Mouse (Mus musculus) liver, embryonic 15.5 days (tissue): ENCODE data around the gene Pctp. TPM values are rescaled to one million over a fixed set of nuclear protein-coding genes. Genes with fewer than 3 reads are reported as not detected.

Experiments used
- ATAC-seq: fragments of 200-750 bp; cut with Nextera tagmentation; 2 replicates; pipeline ENCODE4 v1.8.0; 2017; ENCODE audit warnings: moderate number of reproducible peaks, mild to moderate bottlenecking, moderate library complexity; ENCODE audit not compliant: insufficient read depth
- H3K27ac ChIP-seq: fragments of 300-500 bp; sonication (generic); replicated peaks from 2 replicates; pipeline ENCODE4 v1.5.1; 2015; ENCODE audit warnings: mild to moderate bottlenecking, inconsistent platforms
- H3K27me3 ChIP-seq: fragments of 300-500 bp; sonication (generic); 2 replicates; pipeline ENCODE4 v1.6.1; 2015; ENCODE audit warnings: mild to moderate bottlenecking, inconsistent platforms
- H3K36me3 ChIP-seq: fragments of 300-500 bp; sonication (generic); replicated peaks from 2 replicates; pipeline ENCODE4 v1.6.1; 2015; ENCODE audit warnings: moderate library complexity, mild to moderate bottlenecking, inconsistent platforms
- H3K4me1 ChIP-seq: fragments of 300-500 bp; sonication (generic); replicated peaks from 2 replicates; pipeline ENCODE4 v1.6.1; 2015; ENCODE audit warnings: inconsistent platforms
- H3K4me2 ChIP-seq: fragments of 300-500 bp; sonication (generic); 2 replicates; pipeline ENCODE4 v1.6.1; 2015; ENCODE audit warnings: moderate library complexity, mild to moderate bottlenecking, inconsistent platforms
- H3K4me3 ChIP-seq: fragments of 300-500 bp; sonication (generic); replicated peaks from 2 replicates; pipeline ENCODE4 v1.5.1; 2015; ENCODE audit warnings: mild to moderate bottlenecking, inconsistent platforms
- H3K9ac ChIP-seq: fragments of 300-500 bp; sonication (generic); 2 replicates; pipeline ENCODE4 v1.6.1; 2015; ENCODE audit warnings: moderate library complexity, mild to moderate bottlenecking, inconsistent platforms
- H3K9me3 ChIP-seq: fragments of 300-500 bp; sonication (generic); replicated peaks from 2 replicates; pipeline ENCODE4 v1.6.1; 2016; ENCODE audit warnings: inconsistent platforms
- WGBS: fragments of 180-500 bp; shearing (Covaris S2); methylation state at CpG from one replicate; pipeline ENCODE4 v1.1.7; 2015; ENCODE audit warnings: mixed read lengths; ENCODE audit not compliant: insufficient replicate concordance; 5-methylcytosine and 5-hydroxymethylcytosine counted together
- polyA plus RNA-seq: library from polyadenylated mRNA; unstranded; fragments of >200 nt; fragmentation: Nextera tagmentation; extraction: Ambion mirVana; gene quantifications from 2 replicates; pipeline ENCODE4 v1.2.1, GENCODE M21; 2015

Pctp gene
- polyA plus RNA-seq, result 13.6 and 15.1 TPM in 2 replicates

- H3K9me3 ChIP-seq, result no peaks in the 10 kb centered on the region
- no peaks in the 10 kb centered on the region for H3K36me3 ChIP-seq
- H3K9ac ChIP-seq, result peak within 1 kb of the TSS; percentile 55
- 5% methylated on average over 35 of the region's 35 CpGs for WGBS
- peak within 1 kb of the TSS; percentile 86 for H3K4me2 ChIP-seq
- ATAC-seq, result peak; percentile 96
- H3K27ac ChIP-seq, result 0 out of 2 replicates have a peak within 1 kb of the TSS, but pooled peaks have one; percentile 25
- H3K4me1 ChIP-seq, result peaks cover 17% of the 10 kb centered on the region
- no peaks in the 10 kb centered on the region for H3K27me3 ChIP-seq
- peak within 1 kb of the TSS; percentile 65 for H3K4me3 ChIP-seq
Observed at GRCm38 (mm10) chr11:90002231-90002986, at the start of gene Pctp. Pctp (minus strand) TSS chr11:90002894.

GRCm38 (mm10) chr11:90050016-90050415, 47.3 kb upstream of the Pctp start:
- H3K27ac ChIP-seq, result no peak overlapping the region
- H3K36me3 ChIP-seq, result no peaks in the 10 kb centered on the region
- H3K4me3 ChIP-seq, result no peak overlapping the region
- H3K4me1 ChIP-seq, result no peaks in the 10 kb centered on the region
- ATAC-seq, result no peak
- H3K27me3 ChIP-seq, result no peaks in the 10 kb centered on the region
- no peak overlapping the region for H3K4me2 ChIP-seq
- no peaks in the 10 kb centered on the region for H3K9me3 ChIP-seq
- WGBS, result 68% methylated on average over 7 of the region's 7 CpGs
- H3K9ac ChIP-seq, result no peak overlapping the region

- H3K27me3 ChIP-seq, result no peaks in the 10 kb centered on the region
- no peak for ATAC-seq
- H3K9ac ChIP-seq, result no peak overlapping the region
- no peaks in the 10 kb centered on the region for H3K36me3 ChIP-seq
- no peak overlapping the region for H3K4me3 ChIP-seq
- H3K4me2 ChIP-seq, result no peak overlapping the region
- H3K4me1 ChIP-seq, result no peaks in the 10 kb centered on the region
- no peaks in the 10 kb centered on the region for H3K9me3 ChIP-seq
- no peak overlapping the region for H3K27ac ChIP-seq
- 69% methylated on average over 9 of the region's 9 CpGs for WGBS
Observed at GRCm38 (mm10) chr11:90047271-90047670, 44.6 kb upstream of the Pctp start.

- H3K27me3 ChIP-seq, result no peaks in the 10 kb centered on the region
- H3K36me3 ChIP-seq, result no peaks in the 10 kb centered on the region
- H3K9ac ChIP-seq, result no peak overlapping the region
- no peak for ATAC-seq
- WGBS, result 32% methylated on average over 7 of the region's 7 CpGs
- H3K9me3 ChIP-seq, result no peaks in the 10 kb centered on the region
- H3K4me3 ChIP-seq, result no peak overlapping the region
- H3K4me2 ChIP-seq, result no peak overlapping the region
- H3K27ac ChIP-seq, result no peak overlapping the region
- H3K4me1 ChIP-seq, result no peaks in the 10 kb centered on the region
Observed at GRCm38 (mm10) chr11:90046211-90046610, 43.5 kb upstream of the Pctp start.

DNA sequence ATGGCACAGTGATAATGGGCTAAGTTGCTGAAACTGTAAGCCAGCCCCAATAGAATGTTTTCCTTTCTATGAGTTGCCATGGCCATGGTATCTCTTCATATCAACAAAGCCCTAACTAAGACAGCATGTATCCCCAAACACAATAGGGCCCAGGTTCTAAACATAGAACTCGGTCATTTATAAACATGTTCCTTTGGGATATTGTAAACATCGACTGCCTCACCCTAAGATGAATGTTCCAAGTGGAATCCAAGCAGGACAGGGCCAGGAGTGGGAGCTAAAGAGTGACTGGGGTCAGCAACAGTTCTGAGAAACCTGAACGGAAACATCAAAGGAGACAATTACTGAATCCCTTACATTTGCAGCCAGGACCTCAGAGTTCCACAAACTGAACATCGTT, 41.8 kb upstream of the Pctp start:
- Histone ChIP-seq H3K9me3 (no peaks in the 10 kb centered on the region), H3K4me2 (no peak overlapping the region), H3K9ac (no peak overlapping the region), H3K4me1 (no peaks in the 10 kb centered on the region), H3K27ac (no peak overlapping the region), H3K4me3 (no peak overlapping the region), H3K36me3 (no peaks in the 10 kb centered on the region), H3K27me3 (no peaks in the 10 kb centered on the region)
- 63% methylated on average over 4 of the region's 4 CpGs for WGBS
- ATAC-seq, result no peak

GRCm38 (mm10) chr11:90038022-90038421, 35.3 kb upstream of the Pctp start:
- no peak for ATAC-seq
- H3K4me2 ChIP-seq, result no peak overlapping the region
- WGBS, result 25% methylated on average over 5 of the region's 5 CpGs
- no peaks in the 10 kb centered on the region for H3K36me3 ChIP-seq
- no peak overlapping the region for H3K4me3 ChIP-seq
- no peak overlapping the region for H3K27ac ChIP-seq
- no peaks in the 10 kb centered on the region for H3K9me3 ChIP-seq
- H3K9ac ChIP-seq, result no peak overlapping the region
- H3K4me1 ChIP-seq, result no peaks in the 10 kb centered on the region
- H3K27me3 ChIP-seq, result peaks cover 3% of the 10 kb centered on the region; the same call in 1 of the 2 replicates

DNA sequence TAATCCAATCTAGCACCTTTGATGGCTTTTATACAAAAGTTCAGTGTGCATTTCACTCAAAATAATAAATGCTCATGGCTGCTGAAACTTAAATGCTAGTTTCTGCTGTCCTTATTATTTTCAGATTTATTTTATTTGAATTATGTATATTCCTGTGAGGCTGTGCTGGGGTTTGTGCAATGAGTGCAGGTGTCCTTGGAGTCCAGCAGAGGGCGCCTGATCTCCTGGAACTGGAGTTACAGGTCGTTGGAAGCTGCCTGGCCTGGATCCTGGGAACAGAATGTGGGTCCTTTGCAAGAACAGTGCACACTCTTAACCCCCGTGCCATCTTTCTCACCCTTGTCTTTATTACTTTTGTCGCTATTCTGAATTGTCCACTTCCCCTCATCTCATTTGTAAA, 33.7 kb upstream of the Pctp start:
- H3K4me3 ChIP-seq, result no peak overlapping the region
- no peak overlapping the region for H3K4me2 ChIP-seq
- no peak for ATAC-seq
- H3K27ac ChIP-seq, result no peak overlapping the region
- H3K27me3 ChIP-seq, result peaks cover 18% of the 10 kb centered on the region
- H3K36me3 ChIP-seq, result no peaks in the 10 kb centered on the region
- H3K9ac ChIP-seq, result no peak overlapping the region
- WGBS, result 62% methylated on average over 4 of the region's 4 CpGs
- no peaks in the 10 kb centered on the region for H3K4me1 ChIP-seq
- no peaks in the 10 kb centered on the region for H3K9me3 ChIP-seq

DNA sequence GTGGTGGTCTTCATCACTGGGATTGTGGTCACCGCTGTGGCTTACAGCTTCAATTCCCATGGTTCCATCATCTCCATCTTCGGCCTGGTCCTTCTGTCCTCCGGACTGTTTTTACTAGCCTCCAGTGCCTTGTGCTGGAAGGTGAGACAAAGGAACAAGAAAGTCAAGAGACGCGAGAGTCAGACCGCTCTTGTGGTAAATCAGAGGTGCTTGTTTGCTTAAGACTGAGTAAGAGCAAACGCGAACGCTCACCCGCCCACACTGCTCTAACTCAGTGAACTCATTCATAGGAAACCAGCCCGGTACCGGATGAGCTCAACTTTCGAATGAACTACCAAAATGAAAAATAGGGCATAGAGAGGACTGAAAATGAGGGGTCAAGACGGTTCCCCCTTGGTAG, 32.8 kb upstream of the Pctp start:
- Histone ChIP-seq H3K4me1 (no peaks in the 10 kb centered on the region), H3K4me3 (no peak overlapping the region), H3K4me2 (no peak overlapping the region), H3K27ac (no peak overlapping the region), H3K9me3 (no peaks in the 10 kb centered on the region), H3K36me3 (no peaks in the 10 kb centered on the region), H3K27me3 (peaks cover 27% of the 10 kb centered on the region), H3K9ac (no peak overlapping the region)
- ATAC-seq, result no peak
- WGBS, result 68% methylated on average over 14 of the region's 14 CpGs

- no peak overlapping the region for H3K4me2 ChIP-seq
- no peaks in the 10 kb centered on the region for H3K9me3 ChIP-seq
- no peak overlapping the region for H3K9ac ChIP-seq
- no peaks in the 10 kb centered on the region for H3K36me3 ChIP-seq
- no peak overlapping the region for H3K27ac ChIP-seq
- WGBS, result 67% methylated on average over 12 of the region's 12 CpGs
- no peak for ATAC-seq
- H3K4me3 ChIP-seq, result no peak overlapping the region
- H3K4me1 ChIP-seq, result no peaks in the 10 kb centered on the region
- peaks cover 35% of the 10 kb centered on the region for H3K27me3 ChIP-seq
Observed at GRCm38 (mm10) chr11:90034646-90035045, 32.0 kb upstream of the Pctp start.

DNA sequence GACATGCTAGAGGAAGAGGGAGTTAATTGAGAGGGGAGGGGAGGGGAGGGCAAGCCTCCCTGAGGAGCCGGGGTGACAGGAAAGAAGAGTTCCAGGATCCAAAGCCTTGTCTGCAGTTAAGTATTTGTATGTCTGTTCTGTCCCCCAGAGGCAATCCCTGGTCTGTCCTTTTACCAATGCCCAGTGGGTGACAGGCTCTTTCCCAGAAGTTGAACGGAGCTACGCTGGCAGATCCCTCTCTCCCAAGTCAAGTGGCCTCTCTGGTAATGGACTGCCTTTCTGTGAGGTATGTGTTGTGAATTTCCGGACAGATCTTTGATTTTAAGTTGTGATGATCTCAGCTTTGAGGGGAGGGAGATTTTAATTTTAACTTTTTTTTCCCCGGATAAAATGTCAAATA, 30.7 kb upstream of the Pctp start:
- no peak overlapping the region for H3K4me3 ChIP-seq

GRCm38 (mm10) chr11:90032807-90033206, 30.1 kb upstream of the Pctp start:
- no peak for ATAC-seq
- Histone ChIP-seq H3K9me3 (no peaks in the 10 kb centered on the region), H3K27ac (no peak overlapping the region), H3K36me3 (no peaks in the 10 kb centered on the region), H3K4me3 (no peak overlapping the region), H3K4me1 (no peaks in the 10 kb centered on the region), H3K9ac (no peak overlapping the region), H3K27me3 (peaks cover 39% of the 10 kb centered on the region), H3K4me2 (no peak overlapping the region)
- WGBS, result 14% methylated on average over 8 of the region's 8 CpGs

More for the DNA sequence above, 30.7 kb upstream of the Pctp start:
- H3K9ac ChIP-seq, result no peak overlapping the region
- H3K4me2 ChIP-seq, result no peak overlapping the region
- H3K27me3 ChIP-seq, result peaks cover 39% of the 10 kb centered on the region
- no peaks in the 10 kb centered on the region for H3K4me1 ChIP-seq
- 47% methylated on average over 5 of the region's 5 CpGs for WGBS
- no peaks in the 10 kb centered on the region for H3K36me3 ChIP-seq
- ATAC-seq, result no peak
- no peak overlapping the region for H3K27ac ChIP-seq
- no peaks in the 10 kb centered on the region for H3K9me3 ChIP-seq

DNA sequence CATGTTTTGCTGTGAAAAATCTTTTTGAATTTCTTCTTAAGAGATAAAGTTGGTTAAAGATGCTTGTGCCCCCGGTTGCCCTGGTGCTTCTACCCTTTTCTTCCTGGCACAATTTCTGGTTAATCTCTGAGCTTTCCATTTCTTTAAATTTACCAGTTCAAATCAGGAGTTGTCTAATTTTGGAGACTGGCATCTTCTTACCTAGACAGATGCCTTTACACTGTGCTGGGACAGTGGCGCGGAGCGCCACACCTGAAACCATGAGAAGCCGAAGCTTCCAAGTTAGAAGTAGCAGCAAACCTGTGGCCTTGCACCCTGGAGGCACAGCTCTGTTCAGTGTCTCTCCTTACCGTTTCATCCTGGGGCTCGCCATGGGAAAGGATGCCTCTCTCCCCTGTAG, 28.4 kb upstream of the Pctp start:
- H3K9ac ChIP-seq, result no peak overlapping the region
- peak overlapping the region; percentile 42; the same call in 1 of the 2 replicates for H3K4me2 ChIP-seq
- H3K27ac ChIP-seq, result no peak overlapping the region
- H3K36me3 ChIP-seq, result no peaks in the 10 kb centered on the region
- no peak for ATAC-seq
- WGBS, result 46% methylated on average over 7 of the region's 7 CpGs
- H3K27me3 ChIP-seq, result peaks cover 39% of the 10 kb centered on the region
- no peaks in the 10 kb centered on the region for H3K9me3 ChIP-seq
- H3K4me1 ChIP-seq, result peaks cover 3% of the 10 kb centered on the region; the same call in 1 of the 2 replicates
- no peak overlapping the region for H3K4me3 ChIP-seq
